Comparison of ENCODE assay signal across 8 mouse cellular contexts in the genomic region with DNA sequence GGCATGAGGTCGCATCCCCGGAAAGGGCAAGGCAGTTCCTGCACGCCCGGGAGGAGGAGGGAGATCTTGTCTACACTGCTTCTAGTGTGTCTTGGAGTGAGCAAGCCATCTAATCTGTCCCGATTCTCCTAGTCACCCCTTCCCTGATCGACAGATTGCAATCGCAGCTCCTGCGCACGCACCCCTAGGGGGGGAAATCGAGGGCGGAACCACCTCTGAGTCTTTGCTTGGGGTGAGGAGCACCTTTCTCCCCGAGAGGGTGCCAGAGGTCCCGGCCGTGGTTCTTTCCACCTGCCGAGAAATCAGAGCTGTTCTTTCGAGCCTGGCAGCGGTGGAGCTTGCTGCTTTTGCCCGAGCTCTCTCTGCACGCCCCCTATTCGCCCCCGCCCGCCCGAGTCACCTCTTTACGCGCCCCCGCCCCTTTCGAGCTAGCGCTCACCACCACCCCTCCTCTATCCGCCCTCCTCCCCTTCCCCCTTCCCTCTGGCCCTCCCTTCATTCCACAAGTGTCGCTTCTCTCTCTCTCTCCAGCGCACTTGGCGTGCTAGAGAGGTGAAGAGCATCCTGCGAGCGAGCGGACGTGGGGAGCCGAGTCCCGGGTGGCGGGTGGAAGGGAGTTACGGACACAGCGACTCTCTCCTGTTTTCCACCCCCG. TPM values are rescaled to one million over a fixed set of nuclear protein-coding genes. Genes with fewer than 3 reads are reported as not detected.
DNase-seq lines count a peak whose midpoint lies in the region; ATAC-seq and TF ChIP-seq lines count a peak whose summit lies in the region.

Shisa9 (plus strand) TSS at position 498 of the 655 bp plus-strand sequence.

- peak; percentile 82 for ATAC-seq in hindbrain, embryonic 16.5 days
- peak; percentile 35 for ATAC-seq in limb, embryonic 12.5 days (ENCODE audit: insufficient number of reproducible peaks, insufficient read depth, low FRiP score, low TSS enrichment, low read depth)
- ATAC-seq in neural tube, embryonic 12.5 days (ENCODE audit: low FRiP score, low read depth), result peak; percentile 67
- ATAC-seq in megakaryocyte progenitor cell, adult 5-6 weeks (replicated peaks; ENCODE audit: poor library complexity), result no peak

- no peak within 1 kb of the TSS for H3K27ac ChIP-seq in ES-E14 (ENCODE audit: insufficient read depth, low read depth, low read length, poor library complexity, severe bottlenecking)
- peak within 1 kb of the TSS; percentile 66 for H3K27ac ChIP-seq in forebrain, embryonic 10.5 days
- peak within 1 kb of the TSS; percentile 75 for H3K27ac ChIP-seq in hindbrain, embryonic 16.5 days (ENCODE audit: low read depth, low read length)
- H3K27ac ChIP-seq in limb, embryonic 12.5 days, result no peak within 1 kb of the TSS
- no peak within 1 kb of the TSS for H3K27ac ChIP-seq in neural tube, embryonic 12.5 days

- under 1% methylated on average over 42 of the region's 42 CpGs for WGBS in forebrain, embryonic 10.5 days
- WGBS in hindbrain, embryonic 16.5 days, result under 1% methylated on average over 42 of the region's 42 CpGs
- WGBS in limb, embryonic 12.5 days, result 1% methylated on average over 42 of the region's 42 CpGs
- WGBS in neural tube, embryonic 12.5 days, result under 1% methylated on average over 42 of the region's 42 CpGs

- in situ Hi-C loops in ES-E14 (cut with MboI; ENCODE audit: low sequenced_read_pairs in 2 of 2, unreplicated experiment in 2 of 2), result no loop called here

- no peaks in the 10 kb centered on the region for H3K36me3 ChIP-seq in ES-E14 (ENCODE audit: control insufficient read depth, insufficient read depth, low read length, poor library complexity, severe bottlenecking)
- H3K36me3 ChIP-seq in forebrain, embryonic 10.5 days (replicated peaks), result no peaks in the 10 kb centered on the region
- H3K36me3 ChIP-seq in hindbrain, embryonic 16.5 days (ENCODE audit: control insufficient read depth, insufficient read depth, low read length), result no peaks in the 10 kb centered on the region
- H3K36me3 ChIP-seq in limb, embryonic 12.5 days, result no peaks in the 10 kb centered on the region
- no peaks in the 10 kb centered on the region for H3K36me3 ChIP-seq in neural tube, embryonic 12.5 days

- peak within 1 kb of the TSS; percentile 95 for H3K4me2 ChIP-seq in hindbrain, embryonic 16.5 days (ENCODE audit: low read length)
- peak within 1 kb of the TSS; percentile 97 for H3K4me2 ChIP-seq in limb, embryonic 12.5 days
- peak within 1 kb of the TSS; percentile 97 for H3K4me2 ChIP-seq in neural tube, embryonic 12.5 days (replicated peaks)

- no peaks in the 10 kb centered on the region for H3K9me3 ChIP-seq in ES-E14 (ENCODE audit: control insufficient read depth, insufficient read depth, low read depth, low read length)
- no peaks in the 10 kb centered on the region for H3K9me3 ChIP-seq in forebrain, embryonic 10.5 days
- H3K9me3 ChIP-seq in hindbrain, embryonic 16.5 days (ENCODE audit: control insufficient read depth, low read length), result no peaks in the 10 kb centered on the region
- H3K9me3 ChIP-seq in limb, embryonic 12.5 days, result no peaks in the 10 kb centered on the region
- no peaks in the 10 kb centered on the region for H3K9me3 ChIP-seq in neural tube, embryonic 12.5 days

- peaks cover 0 to 2% of the 10 kb centered on the region in 2 experiments; a peak in 1 of 4 replicates for H3K4me1 ChIP-seq in ES-E14 (ENCODE audit: control insufficient read depth in 2 of 2, insufficient read depth in 2 of 2, low read length in 2 of 2, poor library complexity in 1 of 2)
- H3K4me1 ChIP-seq in forebrain, embryonic 10.5 days, result peaks cover 25% of the 10 kb centered on the region
- peaks cover 17% of the 10 kb centered on the region for H3K4me1 ChIP-seq in hindbrain, embryonic 16.5 days (ENCODE audit: control insufficient read depth, insufficient read depth, low read depth, low read length)
- peaks cover 16% of the 10 kb centered on the region for H3K4me1 ChIP-seq in limb, embryonic 12.5 days (replicated peaks)
- H3K4me1 ChIP-seq in neural tube, embryonic 12.5 days, result peaks cover 19% of the 10 kb centered on the region

- peak; percentile 26 to 27 for DNase-seq in cerebellum, postnatal 25 days
- DNase-seq in cerebellum, adult 9-11 months, result no peak
- DNase-seq in ES-E14 (ENCODE audit: low read depth, low spot score), result peak; percentile 38
- peak; percentile 60 for DNase-seq in forebrain, embryonic 10.5 days (ENCODE audit: extremely low spot score, low spot score)

- peak within 1 kb of the TSS; percentile 61 to 70 for H3K4me3 ChIP-seq in ES-E14 (ENCODE audit: insufficient read depth in 1 of 2, low read depth in 1 of 2, low read length in 2 of 2, poor library complexity in 1 of 2, severe bottlenecking in 1 of 2)
- H3K4me3 ChIP-seq in forebrain, embryonic 10.5 days, result peak within 1 kb of the TSS; percentile 67
- H3K4me3 ChIP-seq in hindbrain, embryonic 16.5 days (ENCODE audit: low read length), result peak within 1 kb of the TSS; percentile 71
- H3K4me3 ChIP-seq in limb, embryonic 12.5 days (replicated peaks), result peak within 1 kb of the TSS; percentile 59
- peak within 1 kb of the TSS; percentile 53 for H3K4me3 ChIP-seq in neural tube, embryonic 12.5 days

- peaks cover 92% of the 10 kb centered on the region for H3K27me3 ChIP-seq in forebrain, embryonic 10.5 days (ENCODE audit: poor library complexity, severe bottlenecking)
- H3K27me3 ChIP-seq in hindbrain, embryonic 16.5 days (replicated peaks; ENCODE audit: control insufficient read depth, insufficient read depth, low read length), result no peaks in the 10 kb centered on the region; the same call in 1 of the 2 replicates
- H3K27me3 ChIP-seq in limb, embryonic 12.5 days, result peaks cover 90% of the 10 kb centered on the region
- H3K27me3 ChIP-seq in neural tube, embryonic 12.5 days (replicated peaks), result peaks cover 66% of the 10 kb centered on the region

- H3K9ac ChIP-seq in ES-E14 (ENCODE audit: insufficient read depth, low read depth, low read length, poor library complexity, severe bottlenecking), result peak within 1 kb of the TSS; percentile 24
- peak within 1 kb of the TSS; percentile 81 for H3K9ac ChIP-seq in hindbrain, embryonic 16.5 days (ENCODE audit: low read depth, low read length)
- H3K9ac ChIP-seq in limb, embryonic 12.5 days (replicated peaks), result peak within 1 kb of the TSS; percentile 60
- H3K9ac ChIP-seq in neural tube, embryonic 12.5 days, result peak within 1 kb of the TSS; percentile 58

TF ChIP-seq in ES-E14, 5 proteins besides CTCF, POLR2A, EP300 and RAD21:
- TF ChIP-seq MAFK (IDR thresholded peaks at IDR 0.05; ENCODE audit: insufficient read depth, low read depth, low read length) (no peak), HCFC1 (IDR thresholded peaks at IDR 0.05; ENCODE audit: borderline replicate concordance, insufficient read depth, low read length) (no peak), ZC3H11A (IDR thresholded peaks at IDR 0.05; ENCODE audit: borderline replicate concordance, low read depth, low read length) (no peak)

RNA-seq across cellular contexts. Expression of gene Shisa9, which starts in this region (rescaled TPM):
- not detected in 2 replicates for total RNA-seq in ES-E14 (2012; rRNA removed)
- 0.06 TPM in 2 replicates for polyA plus RNA-seq in forebrain, embryonic 10.5 days (2016; fragmentation: Nextera tagmentation; extraction: Ambion mirVana)
- 12.4 and 13.0 TPM in 2 replicates for polyA plus RNA-seq in hindbrain, embryonic 16.5 days (2015; fragmentation: Nextera tagmentation; extraction: Ambion mirVana)
- 0.16 and 0.27 TPM in 2 replicates for polyA plus RNA-seq in limb, embryonic 12.5 days (2016; fragmentation: Nextera tagmentation; extraction: Ambion mirVana)
- 1.7 and 2.2 TPM in 2 replicates for polyA plus RNA-seq in neural tube, embryonic 12.5 days (2016; fragmentation: Nextera tagmentation; extraction: Ambion mirVana)
- not detected in 2 replicates for total RNA-seq in megakaryocyte progenitor cell, adult 5-6 weeks (2015)
- not detected in 2 replicates for total RNA-seq in megakaryocyte progenitor cell, adult 5-6 weeks (2017)

Comparison
In these comparisons a context has a peak if more than half of its experiments do, and no peak if none do; other contexts are left out.
1. Peak in DNase-seq, H3K4me3 ChIP-seq and H3K9ac ChIP-seq in ES-E14; RNA of the gene not detected or under 1 TPM.
2. Peak in DNase-seq, H3K4me3 ChIP-seq and H3K27ac ChIP-seq in forebrain, embryonic 10.5 days; RNA of the gene not detected or under 1 TPM.
3. Peak in ATAC-seq, H3K4me3 ChIP-seq, H3K9ac ChIP-seq and H3K4me2 ChIP-seq in limb, embryonic 12.5 days; RNA of the gene not detected or under 1 TPM.
4. H3K9ac ChIP-seq: peak in every context shown above with its lines; median percentile 81 in hindbrain, embryonic 16.5 days; 60 in limb, embryonic 12.5 days; 58 in neural tube, embryonic 12.5 days; 24 in ES-E14.